ENCODE assay signal across 12 mouse cellular contexts in the genomic region with DNA sequence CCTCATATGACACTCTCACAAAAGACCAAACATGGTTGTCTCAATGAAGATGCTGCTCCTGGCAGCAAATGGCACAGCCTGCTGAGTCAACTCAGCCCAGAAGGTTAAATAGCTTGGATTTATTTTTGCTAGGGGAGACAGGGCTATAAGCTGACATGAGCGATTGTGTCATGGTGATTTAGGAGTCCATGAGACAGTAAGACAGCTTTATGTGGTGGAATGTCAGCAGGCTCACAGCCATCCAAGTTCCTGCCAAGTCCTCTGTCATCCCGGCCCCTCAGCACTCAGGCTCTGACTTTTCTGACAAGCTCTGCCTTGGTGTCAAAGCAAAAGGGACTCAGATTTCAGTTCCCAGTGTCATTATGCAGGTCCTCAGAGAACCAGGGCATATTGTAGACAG. TPM values are rescaled to one million over a fixed set of nuclear protein-coding genes. Genes with fewer than 3 reads are reported as not detected.
A peak's percentile ranks its signal among the peaks of the same experiment; 100 is the strongest.
DNase-seq lines count a peak whose midpoint lies in the region; ATAC-seq and TF ChIP-seq lines count a peak whose summit lies in the region.
"Had no signal": no experiment of that assay in that cellular context is flagged by ENCODE, and none has a peak within 500 bp of the region (broad histone marks: within the 10 kb centered on the region; RNA-seq: fewer than 3 reads in every experiment).

No protein-coding gene starts in this region.

- H3K4me1 ChIP-seq in heart, embryonic 11.5 days (ENCODE audit: control insufficient read depth, insufficient read depth, low read length) = peaks cover 13% of the 10 kb centered on the region
- H3K4me1 ChIP-seq in bone marrow macrophage, adult 2 months (ENCODE audit: control insufficient read depth, insufficient read depth, low read length) = peaks cover 23% of the 10 kb centered on the region
- peaks cover 16% of the 10 kb centered on the region for H3K4me1 ChIP-seq in kidney, embryonic 16.5 days (ENCODE audit: insufficient read depth, low read length)

- no peak for TF ChIP-seq CTCF in bone marrow macrophage, adult 2 months (IDR thresholded peaks at IDR 0.05; ENCODE audit: low read depth, low read length)
- TF ChIP-seq CTCF in layer of hippocampus, adult 2 months (conservative IDR thresholded peaks at IDR 0.05) = no peak

- no peak; the same call in 1 of the 2 replicates for ATAC-seq in heart, embryonic 11.5 days (replicated peaks; ENCODE audit: insufficient number of reproducible peaks, low FRiP score, low TSS enrichment)
- ATAC-seq in kidney, embryonic 16.5 days (ENCODE audit: low FRiP score, low TSS enrichment) = peak; percentile 74
- ATAC-seq: forebrain, embryonic 13.5 days had no signal

- no peak overlapping the region for H3K4me3 ChIP-seq in heart, embryonic 11.5 days (ENCODE audit: low read depth, low read length)
- H3K4me3 ChIP-seq in bone marrow macrophage, adult 2 months (ENCODE audit: insufficient read depth, low read length) = no peak overlapping the region
- no peak overlapping the region for H3K4me3 ChIP-seq in kidney, embryonic 16.5 days (ENCODE audit: low read length)
- no peak overlapping the region for H3K4me3 ChIP-seq in layer of hippocampus, adult 2 months
- H3K4me3 ChIP-seq: forebrain, embryonic 13.5 days had no signal

- H3K27ac ChIP-seq in heart, embryonic 11.5 days (ENCODE audit: low read depth, low read length) = 0 out of 2 replicates have a peak overlapping the region, but pooled peaks have one; percentile 35
- peak overlapping the region; percentile 95 for H3K27ac ChIP-seq in bone marrow macrophage, adult 2 months (ENCODE audit: insufficient read depth, low read depth, low read length)
- H3K27ac ChIP-seq in kidney, embryonic 16.5 days (ENCODE audit: low read length) = 0 out of 2 replicates have a peak overlapping the region, but pooled peaks have one; percentile 3
- H3K27ac ChIP-seq in layer of hippocampus, adult 2 months = no peak overlapping the region
- H3K27ac ChIP-seq: forebrain, embryonic 13.5 days had no signal

- no peak for TF ChIP-seq POLR2A in bone marrow macrophage, adult 2 months (IDR thresholded peaks at IDR 0.05; ENCODE audit: borderline replicate concordance, low read depth, low read length)

- no peaks in the 10 kb centered on the region for H3K27me3 ChIP-seq in heart, embryonic 11.5 days (ENCODE audit: control insufficient read depth, insufficient read depth, low read length)
- no peaks in the 10 kb centered on the region for H3K27me3 ChIP-seq in kidney, embryonic 16.5 days (ENCODE audit: insufficient read depth, low read length)
- H3K27me3 ChIP-seq: forebrain, embryonic 13.5 days had no signal

- H3K4me2 ChIP-seq in heart, embryonic 11.5 days = no peak overlapping the region
- no peak overlapping the region for H3K4me2 ChIP-seq in kidney, embryonic 16.5 days (replicated peaks; ENCODE audit: low read depth, low read length)
- H3K4me2 ChIP-seq: forebrain, embryonic 13.5 days had no signal

- no peaks in the 10 kb centered on the region for H3K9me3 ChIP-seq in heart, embryonic 11.5 days (replicated peaks; ENCODE audit: control insufficient read depth, low read length)
- H3K9me3 ChIP-seq in kidney, embryonic 16.5 days (ENCODE audit: low read length) = no peaks in the 10 kb centered on the region
- H3K9me3 ChIP-seq: forebrain, embryonic 13.5 days had no signal

- intact Hi-C loops in heart, postnatal 25 days (cut with DNase I) = no loop called here

- no peaks in the 10 kb centered on the region for H3K36me3 ChIP-seq in heart, embryonic 11.5 days (ENCODE audit: control insufficient read depth, insufficient read depth, low read length)
- H3K36me3 ChIP-seq in kidney, embryonic 16.5 days (ENCODE audit: insufficient read depth, low read length) = no peaks in the 10 kb centered on the region

- no peak for DNase-seq in heart, postnatal 25 days (ENCODE audit: low spot score)
- DNase-seq in NIH3T3 (ENCODE audit: low read depth) = peak; percentile 29
- DNase-seq in layer of hippocampus, adult 2 months (ENCODE audit: low spot score in 2 of 2) = no peak
- DNase-seq in urinary bladder, postnatal 4 days (ENCODE audit: low spot score in 2 of 2) = no peak
- DNase-seq in layer of hippocampus, postnatal 14 days (ENCODE audit: low spot score in 2 of 2) = no peak
- DNase-seq: cerebellum, adult 11-12 months; right cerebral cortex, postnatal 14 days; thymus, postnatal 25 days had no signal

- no peak overlapping the region for H3K9ac ChIP-seq in heart, embryonic 11.5 days (ENCODE audit: low read depth, low read length)
- no peak overlapping the region for H3K9ac ChIP-seq in kidney, embryonic 16.5 days (replicated peaks; ENCODE audit: low read length)
- H3K9ac ChIP-seq: forebrain, embryonic 13.5 days had no signal

- WGBS in heart, embryonic 11.5 days (ENCODE audit: insufficient replicate concordance) = 30% methylated on average over 2 of the region's 2 CpGs
- WGBS in kidney, embryonic 16.5 days = 16% methylated on average over 2 of the region's 2 CpGs

RNA-seq across cellular contexts. Expression of gene Adam22, which starts 11.6 kb away (rescaled TPM):
- polyA plus RNA-seq in heart, embryonic 11.5 days (2014; fragmentation: Nextera tagmentation; extraction: Ambion mirVana) = 6.1 and 7.8 TPM in 2 replicates
- 1 to 10 TPM; 3.0 to 3.8 TPM for total RNA-seq in heart, postnatal 25 days (2021)
- polyA plus RNA-seq in bone marrow macrophage, adult 2 months (2012; ENCODE audit: insufficient read depth, insufficient read length, missing spikeins) = 3.6 and 5.5 TPM in 2 replicates
- 9.0 and 10.5 TPM in 2 replicates for polyA plus RNA-seq in kidney, embryonic 16.5 days (2015; fragmentation: Nextera tagmentation; extraction: Ambion mirVana)
- 100 to 1,000 TPM; 162 to 174 TPM for total RNA-seq in layer of hippocampus, adult 2 months (2021)
- 100 to 1,000 TPM; 142 to 159 TPM for total RNA-seq in layer of hippocampus, postnatal 14 days (2021)

Comparison
In these comparisons a context has a peak if more than half of its experiments do, and no peak if none do; other contexts are left out.
1. RNA of gene Adam22, which starts 11.6 kb away (total RNA-seq): 162 to 174 TPM in layer of hippocampus, adult 2 months and 142 to 159 TPM in layer of hippocampus, postnatal 14 days; 3.0 to 3.8 TPM in heart, postnatal 25 days; every median in the first group is over 10 times any median in the second.